Mouse (Mus musculus): ENCODE measurements at regions not wholly inside any gene's neighbourhood (a gene's known extent, or its start where the extent isn't known, plus 50 kb on each side); places are given as distances from the start of the nearest gene placed in this dataset.

DNA sequence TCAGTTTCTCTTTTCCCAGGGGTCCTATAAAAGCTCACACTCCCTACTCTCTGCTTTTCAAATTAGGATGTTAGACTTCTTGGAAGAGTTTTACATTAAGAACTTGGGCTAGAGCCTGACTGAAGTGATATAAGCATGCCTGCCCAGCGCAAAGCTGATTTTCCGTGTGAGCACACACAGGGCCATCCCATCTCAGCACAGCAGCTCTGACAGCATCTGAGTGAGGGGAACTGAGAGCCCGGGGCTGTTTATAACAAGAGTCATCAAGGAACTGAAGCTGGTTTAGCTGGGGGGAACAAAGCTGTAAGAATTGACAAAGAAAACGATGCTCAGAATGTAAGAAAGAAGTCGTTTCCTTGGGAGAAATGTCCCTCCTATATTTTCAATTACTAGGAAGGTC, 2373.4 kb upstream of the Gm7489 start:
- no peak for TF ChIP-seq CTCF (IDR thresholded peaks at IDR 0.05; ENCODE audit: control insufficient read depth, insufficient read depth, insufficient read length)
- TF ChIP-seq USF1 (IDR thresholded peaks at IDR 0.05; ENCODE audit: low read depth): no peak
